Mouse (Mus musculus) Patski (cell line): ENCODE measurements around the gene Mylip. TPM values are rescaled to one million over a fixed set of nuclear protein-coding genes. Genes with fewer than 3 reads are reported as not detected.

ENCODE experiments used
- ATAC-seq: fragments of 100-300 bp; one replicate; pipeline ENCODE4 v1.8.0; 2021
- CTCF ChIA-PET: fragments of 350-600 bp; sonication (Branson Sonifier 250); formaldehyde crosslinking; loops from one replicate; lab custom pipeline; 2022; ENCODE audit warnings: inconsistent platforms; lab: Charles Lee
- POLR2A ChIA-PET: fragments of 350-600 bp; sonication (Branson Sonifier 250); formaldehyde crosslinking; loops from one replicate; lab custom pipeline; 2022; ENCODE audit warnings: antibody characterized with exemption, inconsistent platforms; lab: Charles Lee
- DNase-seq: peaks from one replicate; pipeline ENCODE4 v3.0.0-alpha.2; 2011; ENCODE audit warnings: low read depth, low spot score
- H3K27me3 ChIP-seq: fragments of 371-371 bp; one replicate; pipeline ENCODE4 v1.5.1; 2021
- CTCF ChIP-seq: fragments of 100-300 bp; IDR thresholded peaks from one replicate; pipeline ENCODE4 v1.5.1; 2021
- in situ Hi-C: fragments of 300-500 bp; cut with MboI; formaldehyde crosslinking; loops from 3 replicates; pipeline ENCODE4 v1.11.1; 2018; ENCODE audit warnings: low pct_unique_long_range_greater_than_20kb, mixed read lengths
- polyA plus RNA-seq: library from polyadenylated mRNA; unstranded; gene quantifications from one replicate; pipeline ENCODE4 v1.2.3, GENCODE M21; 2021

Mylip gene
- polyA plus RNA-seq, result 21.6 TPM

GRCm38 (mm10) chr13:45389448-45390311, at the start of gene Mylip:
Mylip (plus strand) TSS chr13:45389742.
- ChIA-PET POLR2A (no interaction called here), CTCF (interaction anchor here (0.8 to 1.3 kb wide), 3 partner anchors 53 to 358 kb away, joined by 3 to 4 read pairs (median 3); no protein-coding TSS in a partner anchor)
- H3K27me3 ChIP-seq, result no peaks in the 10 kb centered on the region
- in situ Hi-C loops, result loop anchor here (5.0 kb wide), 1 partner anchor 73 kb away; no protein-coding TSS in a partner anchor
- no peak for TF ChIP-seq CTCF
- ATAC-seq (peak; percentile 90), DNase-seq (no peak)

- POLR2A ChIA-PET, result no interaction called here
- ATAC-seq, result no peak
- in situ Hi-C loops, result no loop called here
Measured at GRCm38 (mm10) chr13:45341991-45342390, 47.6 kb upstream of the Mylip start.

GRCm38 (mm10) chr13:45343541-45343940, 46.0 kb upstream of the Mylip start:
- no peak for DNase-seq

More at GRCm38 (mm10) chr13:45341991-45342390, 47.6 kb upstream of the Mylip start:
- no peak for DNase-seq
- CTCF ChIA-PET, result no interaction called here
- no peaks in the 10 kb centered on the region for H3K27me3 ChIP-seq
- TF ChIP-seq CTCF, result no peak

GRCm38 (mm10) chr13:45343966-45344365, 45.6 kb upstream of the Mylip start:
- DNase-seq (no peak), ATAC-seq (no peak)
- in situ Hi-C loops, result no loop called here
- no peaks in the 10 kb centered on the region for H3K27me3 ChIP-seq
- ChIA-PET CTCF (no interaction called here), POLR2A (no interaction called here)
- no peak for TF ChIP-seq CTCF

More at GRCm38 (mm10) chr13:45343541-45343940, 46.0 kb upstream of the Mylip start:
- in situ Hi-C loops, result no loop called here
- no peak for TF ChIP-seq CTCF
- no peaks in the 10 kb centered on the region for H3K27me3 ChIP-seq
- POLR2A ChIA-PET, result no interaction called here
- ATAC-seq, result no peak
- CTCF ChIA-PET, result no interaction called here

- DNase-seq (peak; percentile 88), ATAC-seq (peak; percentile 89)
Measured at GRCm38 (mm10) chr13:45345471-45346159, 43.9 kb upstream of the Mylip start.

GRCm38 (mm10) chr13:45351483-45351882, 38.1 kb upstream of the Mylip start:
- CTCF ChIA-PET, result no interaction called here

More at GRCm38 (mm10) chr13:45345471-45346159, 43.9 kb upstream of the Mylip start:
- in situ Hi-C loops, result no loop called here
- ChIA-PET POLR2A (interaction anchor here (1.0 kb wide), 1 partner anchor 8 kb away, joined by 3 read pairs; no protein-coding TSS in a partner anchor), CTCF (no interaction called here)
- no peak for TF ChIP-seq CTCF
- no peaks in the 10 kb centered on the region for H3K27me3 ChIP-seq

GRCm38 (mm10) chr13:45354824-45355223, 34.7 kb upstream of the Mylip start:
- TF ChIP-seq CTCF, result no peak
- no peak for DNase-seq
- CTCF ChIA-PET, result no interaction called here

More at GRCm38 (mm10) chr13:45351483-45351882, 38.1 kb upstream of the Mylip start:
- TF ChIP-seq CTCF, result no peak
- in situ Hi-C loops, result no loop called here
- peaks cover 3% of the 10 kb centered on the region for H3K27me3 ChIP-seq
- POLR2A ChIA-PET, result no interaction called here
- no peak for ATAC-seq
- DNase-seq, result no peak

GRCm38 (mm10) chr13:45358208-45358607, 31.3 kb upstream of the Mylip start:
- POLR2A ChIA-PET, result interaction anchor here (0.6 kb wide), 1 partner anchor 150 kb away, joined by 6 read pairs; no protein-coding TSS in a partner anchor
- TF ChIP-seq CTCF, result no peak
- H3K27me3 ChIP-seq, result peaks cover 3% of the 10 kb centered on the region
- in situ Hi-C loops, result no loop called here
- no peak for DNase-seq
- CTCF ChIA-PET, result no interaction called here
- no peak for ATAC-seq

More at GRCm38 (mm10) chr13:45354824-45355223, 34.7 kb upstream of the Mylip start:
- H3K27me3 ChIP-seq, result peaks cover 3% of the 10 kb centered on the region
- POLR2A ChIA-PET, result no interaction called here
- in situ Hi-C loops, result no loop called here
- no peak for ATAC-seq

GRCm38 (mm10) chr13:45358676-45359323, 30.7 kb upstream of the Mylip start:
- CTCF ChIA-PET, result no interaction called here
- in situ Hi-C loops, result no loop called here
- no peak for TF ChIP-seq CTCF
- H3K27me3 ChIP-seq, result peaks cover 4% of the 10 kb centered on the region
- DNase-seq (no peak), ATAC-seq (no peak)
- POLR2A ChIA-PET, result interaction anchor here (0.6 kb wide), 1 partner anchor 149 kb away, joined by 6 read pairs; no protein-coding TSS in a partner anchor

GRCm38 (mm10) chr13:45365788-45366187, 23.8 kb upstream of the Mylip start:
- POLR2A ChIA-PET, result no interaction called here
- H3K27me3 ChIP-seq, result peaks cover 14% of the 10 kb centered on the region
- DNase-seq (no peak), ATAC-seq (no peak)
- in situ Hi-C loops, result no loop called here
- CTCF ChIA-PET, result no interaction called here
- no peak for TF ChIP-seq CTCF
